Mouse (Mus musculus): Measurements from ENCODE around the gene Zdhhc17. TPM values are rescaled to one million over a fixed set of nuclear protein-coding genes. Genes with fewer than 3 reads are reported as not detected.

Gene Zdhhc17
- polyA plus RNA-seq, 1 experiment from 2014 or later: 34.9 TPM

GRCm38 (mm10) chr10:110976046-110976445 is 33.9 kb downstream of the Zdhhc17 start:
- H3K9ac ChIP-seq (replicated peaks): no peak overlapping the region
- no peaks in the 10 kb centered on the region for H3K4me1 ChIP-seq (replicated peaks)
- H3K27me3 ChIP-seq: no peaks in the 10 kb centered on the region
- no peak overlapping the region for H3K4me2 ChIP-seq
- ATAC-seq (ENCODE audit: insufficient number of reproducible peaks, insufficient read depth, low FRiP score, low TSS enrichment, low read depth): peak; percentile 60; the same call in 1 of the 2 replicates
- no peaks in the 10 kb centered on the region for H3K9me3 ChIP-seq
- 7% methylated on average over 1 of the region's 1 CpGs for WGBS
- H3K27ac ChIP-seq: no peak overlapping the region
- H3K36me3 ChIP-seq: peaks cover 65% of the 10 kb centered on the region
- no peak overlapping the region for H3K4me3 ChIP-seq (replicated peaks)

DNA sequence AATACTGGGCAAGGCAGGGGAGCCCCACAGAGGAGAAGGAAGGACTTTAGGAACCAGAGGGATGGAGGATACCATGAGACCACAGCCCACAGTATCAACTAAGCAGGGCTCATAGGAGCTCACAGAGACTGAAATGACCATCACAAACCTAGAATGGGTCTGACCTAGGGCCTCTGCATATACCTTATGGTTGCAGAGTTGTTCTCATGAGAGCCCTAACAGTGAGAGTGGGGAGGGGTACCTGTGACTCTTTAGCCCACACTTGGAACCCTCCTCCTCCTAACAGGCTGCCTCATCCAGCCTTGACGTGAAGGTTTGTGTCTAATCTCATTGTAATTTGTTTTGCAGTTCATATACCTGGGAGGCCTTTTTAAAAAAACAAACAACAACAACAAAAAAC is 35.1 kb downstream of the Zdhhc17 start:
- H3K4me2 ChIP-seq: no peak overlapping the region
- H3K9me3 ChIP-seq: no peaks in the 10 kb centered on the region
- H3K4me1 ChIP-seq (replicated peaks): no peaks in the 10 kb centered on the region
- ATAC-seq (ENCODE audit: insufficient number of reproducible peaks, insufficient read depth, low FRiP score, low TSS enrichment, low read depth): no peak
- no peak overlapping the region for H3K9ac ChIP-seq (replicated peaks)
- no peak overlapping the region for H3K4me3 ChIP-seq (replicated peaks)
- peaks cover 63% of the 10 kb centered on the region for H3K36me3 ChIP-seq
- 78% methylated on average over 1 of the region's 1 CpGs for WGBS
- no peaks in the 10 kb centered on the region for H3K27me3 ChIP-seq
- no peak overlapping the region for H3K27ac ChIP-seq

DNA sequence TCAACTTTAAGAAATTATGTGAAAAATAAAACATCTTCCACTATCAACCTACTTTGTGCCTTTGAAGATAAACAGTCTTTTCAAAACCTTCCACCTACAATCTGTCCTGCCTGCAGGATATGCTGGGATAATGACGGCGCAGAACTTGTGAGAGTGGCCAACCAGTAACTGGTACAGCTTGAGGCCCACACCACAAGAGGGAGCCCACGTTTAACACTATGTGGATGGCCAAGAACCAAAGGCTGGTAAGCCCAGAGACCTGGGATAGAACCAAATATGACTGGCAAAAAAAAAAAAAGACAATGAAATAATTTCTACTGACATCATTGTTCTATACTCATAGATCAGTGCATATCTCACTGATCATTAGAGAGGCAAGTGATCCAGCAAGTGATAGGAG is 35.5 kb downstream of the Zdhhc17 start:
- no peaks in the 10 kb centered on the region for H3K27me3 ChIP-seq
- peaks cover 64% of the 10 kb centered on the region for H3K36me3 ChIP-seq

GRCm38 (mm10) chr10:110971998-110972397 is 37.9 kb downstream of the Zdhhc17 start:
- no peak overlapping the region for H3K4me2 ChIP-seq
- WGBS: 57% methylated on average over 9 of the region's 9 CpGs
- H3K27ac ChIP-seq: no peak overlapping the region
- H3K9ac ChIP-seq (replicated peaks): no peak overlapping the region
- no peaks in the 10 kb centered on the region for H3K27me3 ChIP-seq
- H3K4me3 ChIP-seq (replicated peaks): no peak overlapping the region
- H3K9me3 ChIP-seq: no peaks in the 10 kb centered on the region
- no peaks in the 10 kb centered on the region for H3K4me1 ChIP-seq (replicated peaks)
- ATAC-seq (ENCODE audit: insufficient number of reproducible peaks, insufficient read depth, low FRiP score, low TSS enrichment, low read depth): no peak
- peaks cover 57% of the 10 kb centered on the region for H3K36me3 ChIP-seq

More for the DNA sequence above, 35.5 kb downstream of the Zdhhc17 start:
- Histone ChIP-seq H3K4me1 (replicated peaks) (no peaks in the 10 kb centered on the region), H3K9me3 (no peaks in the 10 kb centered on the region), H3K9ac (replicated peaks) (no peak overlapping the region), H3K4me3 (replicated peaks) (no peak overlapping the region), H3K4me2 (no peak overlapping the region), H3K27ac (no peak overlapping the region)
- WGBS: 62% methylated on average over 3 of the region's 3 CpGs
- ATAC-seq (ENCODE audit: insufficient number of reproducible peaks, insufficient read depth, low FRiP score, low TSS enrichment, low read depth): no peak

DNA sequence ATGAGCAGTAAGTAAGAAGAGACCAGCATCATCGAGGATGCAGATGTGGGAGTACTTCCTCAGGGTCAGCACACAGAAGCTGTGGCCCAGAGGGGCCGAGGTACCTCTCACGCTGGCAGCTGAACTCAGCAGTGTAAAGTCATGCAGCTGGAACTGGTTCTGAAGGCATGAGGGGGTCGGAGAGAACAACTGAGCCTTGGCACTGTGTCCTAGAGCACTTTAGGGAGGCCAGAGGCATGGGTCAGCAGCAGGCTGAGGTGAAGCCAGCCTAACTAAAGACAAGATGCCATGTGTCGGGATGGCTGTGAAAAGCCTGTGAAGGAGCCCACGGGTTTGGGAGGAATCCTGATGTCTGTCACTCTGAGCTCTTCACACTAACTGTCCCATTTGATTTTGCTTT is 38.5 kb downstream of the Zdhhc17 start:
- H3K4me1 ChIP-seq (replicated peaks): no peaks in the 10 kb centered on the region
- H3K4me2 ChIP-seq: no peak overlapping the region
- H3K27ac ChIP-seq: no peak overlapping the region
- peaks cover 62% of the 10 kb centered on the region for H3K36me3 ChIP-seq
- 76% methylated on average over 6 of the region's 6 CpGs for WGBS
- no peaks in the 10 kb centered on the region for H3K27me3 ChIP-seq
- no peak overlapping the region for H3K4me3 ChIP-seq (replicated peaks)
- no peak overlapping the region for H3K9ac ChIP-seq (replicated peaks)
- no peaks in the 10 kb centered on the region for H3K9me3 ChIP-seq
- ATAC-seq (ENCODE audit: insufficient number of reproducible peaks, insufficient read depth, low FRiP score, low TSS enrichment, low read depth): no peak

- Histone ChIP-seq H3K4me1 (replicated peaks) (no peaks in the 10 kb centered on the region), H3K4me3 (replicated peaks) (no peak overlapping the region)
- ATAC-seq (ENCODE audit: insufficient number of reproducible peaks, insufficient read depth, low FRiP score, low TSS enrichment, low read depth): no peak
Measured at GRCm38 (mm10) chr10:110971044-110971443, 38.9 kb downstream of the Zdhhc17 start.

DNA sequence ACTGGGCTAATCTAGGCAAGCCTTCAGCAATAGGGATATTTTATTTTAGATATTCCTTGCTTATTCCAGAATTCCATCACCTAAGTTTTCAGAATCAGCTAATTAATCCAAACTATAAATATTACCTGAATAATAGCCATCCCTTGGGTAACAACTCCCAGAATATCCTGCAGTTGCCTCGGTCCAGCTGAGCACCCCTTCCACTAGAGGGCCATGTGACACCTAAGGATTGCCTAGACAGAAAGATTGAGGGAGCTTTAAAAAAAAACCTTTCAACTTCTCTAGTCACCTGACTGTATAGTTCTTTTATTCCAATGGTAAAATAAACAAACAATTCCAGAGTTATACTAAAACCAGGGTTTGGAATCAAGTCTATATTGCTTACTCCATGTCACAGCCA is 47.8 kb downstream of the Zdhhc17 start:
- Histone ChIP-seq H3K4me1 (replicated peaks) (no peaks in the 10 kb centered on the region), H3K4me2 (no peak overlapping the region), H3K27me3 (no peaks in the 10 kb centered on the region), H3K36me3 (peaks cover 34% of the 10 kb centered on the region), H3K27ac (no peak overlapping the region), H3K9me3 (no peaks in the 10 kb centered on the region), H3K9ac (replicated peaks) (no peak overlapping the region), H3K4me3 (replicated peaks) (no peak overlapping the region)
- ATAC-seq (ENCODE audit: insufficient number of reproducible peaks, insufficient read depth, low FRiP score, low TSS enrichment, low read depth): no peak
- 45% methylated on average over 1 of the region's 1 CpGs for WGBS

More at GRCm38 (mm10) chr10:110971044-110971443, 38.9 kb downstream of the Zdhhc17 start:
- WGBS: 85% methylated on average over 3 of the region's 3 CpGs
- Histone ChIP-seq H3K9ac (replicated peaks) (no peak overlapping the region), H3K27ac (no peak overlapping the region), H3K36me3 (peaks cover 62% of the 10 kb centered on the region), H3K9me3 (no peaks in the 10 kb centered on the region), H3K4me2 (no peak overlapping the region), H3K27me3 (no peaks in the 10 kb centered on the region)

GRCm38 (mm10) chr10:110960841-110961240 is 49.1 kb downstream of the Zdhhc17 start:
- H3K36me3 ChIP-seq: peaks cover 38% of the 10 kb centered on the region
- H3K27me3 ChIP-seq: no peaks in the 10 kb centered on the region
- H3K4me3 ChIP-seq (replicated peaks): no peak overlapping the region
- H3K4me2 ChIP-seq: no peak overlapping the region
- H3K27ac ChIP-seq: no peak overlapping the region
- no peak overlapping the region for H3K9ac ChIP-seq (replicated peaks)
- ATAC-seq (ENCODE audit: insufficient number of reproducible peaks, insufficient read depth, low FRiP score, low TSS enrichment, low read depth): no peak
- no peaks in the 10 kb centered on the region for H3K4me1 ChIP-seq (replicated peaks)
- 95% methylated on average over 6 of the region's 6 CpGs for WGBS
- H3K9me3 ChIP-seq: no peaks in the 10 kb centered on the region

DNA sequence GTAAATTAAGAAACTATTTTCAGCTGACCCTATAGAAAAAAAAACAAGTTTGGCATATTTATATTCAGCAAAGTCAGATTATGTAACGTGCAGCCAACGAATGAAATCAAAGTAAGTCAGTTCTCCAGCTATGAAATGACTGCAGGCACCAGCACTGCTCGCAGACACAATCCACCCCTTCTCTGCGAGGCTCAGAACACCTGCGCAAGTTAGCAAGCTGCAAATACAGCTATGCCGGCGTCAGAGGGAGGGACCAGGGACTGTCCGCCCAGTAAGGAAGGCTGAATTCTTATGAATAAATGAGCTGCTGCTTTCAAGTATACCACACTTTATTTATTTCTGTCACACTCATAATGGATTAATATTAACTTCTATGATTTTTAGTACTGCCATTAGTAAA is 50.2 kb downstream of the Zdhhc17 start:
- Histone ChIP-seq H3K9me3 (no peaks in the 10 kb centered on the region), H3K9ac (replicated peaks) (no peak overlapping the region), H3K27ac (no peak overlapping the region), H3K36me3 (peaks cover 44% of the 10 kb centered on the region), H3K4me1 (replicated peaks) (no peaks in the 10 kb centered on the region), H3K4me3 (replicated peaks) (no peak overlapping the region), H3K4me2 (no peak overlapping the region), H3K27me3 (no peaks in the 10 kb centered on the region)
- ATAC-seq (ENCODE audit: insufficient number of reproducible peaks, insufficient read depth, low FRiP score, low TSS enrichment, low read depth): no peak
- WGBS: 95% methylated on average over 8 of the region's 8 CpGs

DNA sequence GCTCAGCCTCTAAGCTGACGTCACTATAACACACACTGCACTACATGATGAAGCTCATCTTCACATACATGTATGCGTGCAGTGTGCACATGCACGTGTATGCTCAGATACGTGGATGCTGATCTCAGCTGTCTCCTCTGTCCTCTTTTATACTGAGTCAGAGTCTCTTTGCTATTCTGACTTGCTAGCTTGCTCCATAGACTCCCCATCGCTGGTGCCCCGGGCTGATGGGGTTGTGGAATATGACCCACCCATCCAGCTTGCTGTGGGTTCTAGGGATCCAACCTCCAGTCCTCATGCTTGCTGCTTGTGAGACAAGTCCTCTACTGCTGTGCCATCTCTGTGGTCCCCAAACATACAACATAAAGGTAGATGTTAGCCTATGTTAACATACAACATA is 51.1 kb downstream of the Zdhhc17 start:
- Histone ChIP-seq H3K4me3 (replicated peaks) (no peak overlapping the region), H3K9ac (replicated peaks) (no peak overlapping the region), H3K27me3 (no peaks in the 10 kb centered on the region), H3K36me3 (peaks cover 46% of the 10 kb centered on the region), H3K4me2 (no peak overlapping the region), H3K27ac (no peak overlapping the region), H3K4me1 (replicated peaks) (no peaks in the 10 kb centered on the region), H3K9me3 (no peaks in the 10 kb centered on the region)
- ATAC-seq (ENCODE audit: insufficient number of reproducible peaks, insufficient read depth, low FRiP score, low TSS enrichment, low read depth): no peak
- WGBS: 93% methylated on average over 6 of the region's 6 CpGs

DNA sequence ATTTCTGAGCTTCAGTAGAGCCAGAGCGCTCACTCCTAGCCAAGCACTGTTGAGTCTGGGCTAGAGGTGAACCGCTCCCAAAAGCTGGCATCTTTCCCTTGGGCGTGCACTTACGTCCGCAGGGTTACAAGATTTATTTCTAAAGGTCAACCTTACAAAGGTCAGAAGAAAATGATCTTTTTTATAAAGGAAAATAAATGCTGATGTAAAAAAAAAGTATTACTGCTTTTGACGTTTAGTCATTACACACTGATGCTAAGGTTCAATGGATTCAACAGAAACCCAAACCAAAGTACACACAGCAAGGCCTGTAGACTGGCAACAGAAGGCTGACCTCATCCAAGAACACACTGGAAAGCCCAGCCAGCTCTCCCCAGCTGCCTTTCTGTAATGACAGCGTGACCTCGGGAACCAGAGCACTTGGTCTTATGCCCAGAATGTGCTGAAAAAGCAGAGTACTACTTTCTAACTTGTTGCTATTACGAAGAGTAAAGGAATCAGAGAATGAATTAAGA is 56.9 kb downstream of the Zdhhc17 start:
- no peak overlapping the region for H3K4me2 ChIP-seq
- H3K27ac ChIP-seq: no peak overlapping the region
- H3K36me3 ChIP-seq: peaks cover 64% of the 10 kb centered on the region
- H3K4me1 ChIP-seq (replicated peaks): no peaks in the 10 kb centered on the region
- H3K27me3 ChIP-seq: no peaks in the 10 kb centered on the region
- WGBS: 86% methylated on average over 9 of the region's 9 CpGs
- H3K4me3 ChIP-seq (replicated peaks): no peak overlapping the region
- no peaks in the 10 kb centered on the region for H3K9me3 ChIP-seq
- H3K9ac ChIP-seq (replicated peaks): no peak overlapping the region
- ATAC-seq (ENCODE audit: insufficient number of reproducible peaks, insufficient read depth, low FRiP score, low TSS enrichment, low read depth): no peak

GRCm38 (mm10) chr10:110952271-110952670 is 57.7 kb downstream of the Zdhhc17 start:
- H3K9me3 ChIP-seq: no peaks in the 10 kb centered on the region

More at GRCm38 (mm10) chr10:110952271-110952670, 57.7 kb downstream of the Zdhhc17 start:
- Histone ChIP-seq H3K9ac (replicated peaks) (no peak overlapping the region), H3K27ac (no peak overlapping the region), H3K36me3 (peaks cover 68% of the 10 kb centered on the region), H3K4me3 (replicated peaks) (no peak overlapping the region), H3K4me1 (replicated peaks) (no peaks in the 10 kb centered on the region), H3K4me2 (no peak overlapping the region), H3K27me3 (no peaks in the 10 kb centered on the region)
- no peak for ATAC-seq (ENCODE audit: insufficient number of reproducible peaks, insufficient read depth, low FRiP score, low TSS enrichment, low read depth)
- WGBS: 83% methylated on average over 8 of the region's 8 CpGs
